Mouse (Mus musculus) liver, embryonic 14.5 days (tissue): ENCODE data around the gene Sh2d3c.
A peak's percentile ranks its signal among the peaks of the same experiment; 100 is the strongest.

ENCODE experiments used
- CTCF ChIP-seq: IDR thresholded peaks from 2 replicates; pipeline ENCODE4 v1.5.1; 2016; ENCODE audit warnings: antibody characterized with exemption, low read depth, control low read depth
- EP300 ChIP-seq: IDR thresholded peaks from 2 replicates; pipeline ENCODE4 v1.6.1; 2016; ENCODE audit warnings: antibody characterized with exemption, low read depth

GRCm38 (mm10) chr2:32693823-32694411 is 26.9 kb upstream of the Sh2d3c start:
- TF ChIP-seq CTCF, result peak; percentile 91
- TF ChIP-seq EP300, result no peak
